Mouse (Mus musculus) lung, embryonic 16.5 days (tissue): Measurements from ENCODE around the gene Gm19684. TPM values are rescaled to one million over a fixed set of nuclear protein-coding genes. Genes with fewer than 3 reads are reported as not detected.
A peak's percentile ranks its signal among the peaks of the same experiment; 100 is the strongest.
"Not testable (repeated sequence)": the region's sequence is repeated elsewhere in the genome, so short reads cannot be mapped to it uniquely, and the experiment has no call there.

Source experiments
- ATAC-seq: fragments of 200-750 bp; cut with Nextera tagmentation; 2 replicates; pipeline ENCODE4 v1.8.0; 2017; ENCODE audit warnings: low read depth, mild to moderate bottlenecking, moderate library complexity
- H3K27ac ChIP-seq: fragments of 300-500 bp; sonication (generic); 2 replicates; pipeline ENCODE4 v1.5.1; 2014; ENCODE audit warnings: mild to moderate bottlenecking, control low read depth, low read length
- H3K27me3 ChIP-seq: fragments of 300-500 bp; sonication (generic); 2 replicates; pipeline ENCODE4 v1.6.1; 2014; ENCODE audit warnings: low read depth, low read length, mixed read lengths; ENCODE audit not compliant: control insufficient read depth, insufficient read depth
- H3K36me3 ChIP-seq: fragments of 300-500 bp; sonication (generic); 2 replicates; pipeline ENCODE4 v1.6.1; 2014; ENCODE audit warnings: low read length; ENCODE audit not compliant: control insufficient read depth, insufficient read depth
- H3K4me1 ChIP-seq: fragments of 300-500 bp; sonication (generic); replicated peaks from 2 replicates; pipeline ENCODE4 v1.6.1; 2014; ENCODE audit warnings: low read length, mixed read lengths; ENCODE audit not compliant: control insufficient read depth, insufficient read depth
- H3K4me2 ChIP-seq: fragments of 300-500 bp; sonication (generic); 2 replicates; pipeline ENCODE4 v1.6.1; 2014; ENCODE audit warnings: low read depth, low read length, control low read depth
- H3K4me3 ChIP-seq: fragments of 300-500 bp; sonication (generic); 2 replicates; pipeline ENCODE4 v1.5.1; 2014; ENCODE audit warnings: mild to moderate bottlenecking, low read length, control low read depth
- H3K9ac ChIP-seq: fragments of 300-500 bp; sonication (generic); 2 replicates; pipeline ENCODE4 v1.6.1; 2014; ENCODE audit warnings: low read length, control low read depth
- H3K9me3 ChIP-seq: fragments of 300-500 bp; sonication (generic); 2 replicates; pipeline ENCODE4 v1.6.1; 2016; ENCODE audit warnings: low read length; ENCODE audit not compliant: control insufficient read depth
- WGBS: fragments of 180-500 bp; shearing (Covaris S2); extraction: QIAGEN DNeasy Blood & Tissue Kit; methylation state at CpG from one replicate; pipeline ENCODE4 v1.1.7; 2014; 5-methylcytosine and 5-hydroxymethylcytosine counted together
- polyA plus RNA-seq: library from polyadenylated mRNA; unstranded; fragments of >200 nt; fragmentation: Nextera tagmentation; extraction: Ambion mirVana; gene quantifications from 2 replicates; pipeline ENCODE4 v1.2.1, GENCODE M21; 2015

The Gm19684 gene
- polyA plus RNA-seq, 1 experiment from 2014 or later, result not detected

DNA sequence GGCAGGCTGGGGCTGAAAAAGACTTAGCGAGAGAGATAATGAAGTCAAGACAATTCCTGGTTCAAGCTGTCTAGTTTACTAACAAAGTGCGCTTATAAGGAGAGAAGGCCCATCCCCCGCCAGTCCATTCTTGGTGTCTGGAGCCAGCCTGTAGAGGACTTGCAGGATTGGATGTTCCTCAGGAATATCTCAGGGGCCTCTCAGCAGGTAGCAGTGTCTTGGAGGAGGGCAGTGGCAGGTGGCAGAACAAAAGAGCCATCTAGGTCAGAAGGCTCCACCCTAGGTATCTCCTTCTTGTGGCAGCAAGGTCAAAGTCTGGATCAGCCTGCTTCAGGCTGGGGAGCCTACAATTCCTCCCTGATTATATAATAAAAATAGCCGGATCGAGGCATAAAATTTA is 27.0 kb downstream of the Gm19684 start:
- H3K27me3 ChIP-seq, result peaks cover 18% of the 10 kb centered on the region
- ATAC-seq, H3K4me3 ChIP-seq, H3K27ac ChIP-seq, H3K9ac ChIP-seq, H3K4me2 ChIP-seq, H3K36me3 ChIP-seq, H3K4me1 ChIP-seq, H3K9me3 ChIP-seq: not testable (repeated sequence)
- 71% methylated on average over 5 of the region's 5 CpGs for WGBS

DNA sequence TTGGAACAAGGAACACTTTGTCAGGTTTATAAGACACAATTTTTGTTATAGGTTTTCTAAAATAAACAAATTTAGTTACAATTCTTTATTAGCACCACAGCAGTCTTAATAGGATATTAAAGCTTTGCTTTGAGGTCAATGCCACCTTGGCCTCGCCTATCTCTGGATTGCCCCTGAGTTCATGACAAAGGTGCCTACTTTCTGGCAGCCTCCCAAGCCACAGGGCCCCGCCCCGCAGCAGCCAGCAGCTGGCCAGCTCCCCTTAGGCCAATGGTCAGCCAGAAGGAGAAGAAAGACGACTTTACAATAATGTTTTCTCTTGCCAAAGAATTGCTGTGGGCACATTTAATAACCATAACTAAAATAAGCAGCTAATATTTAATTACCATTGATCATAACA is 29.7 kb downstream of the Gm19684 start:
- H3K9me3 ChIP-seq, H3K27ac ChIP-seq, H3K4me2 ChIP-seq, H3K36me3 ChIP-seq, H3K27me3 ChIP-seq, H3K4me1 ChIP-seq, H3K9ac ChIP-seq, ATAC-seq, H3K4me3 ChIP-seq: not testable (repeated sequence)
- 34% methylated on average over 4 of the region's 4 CpGs for WGBS

DNA sequence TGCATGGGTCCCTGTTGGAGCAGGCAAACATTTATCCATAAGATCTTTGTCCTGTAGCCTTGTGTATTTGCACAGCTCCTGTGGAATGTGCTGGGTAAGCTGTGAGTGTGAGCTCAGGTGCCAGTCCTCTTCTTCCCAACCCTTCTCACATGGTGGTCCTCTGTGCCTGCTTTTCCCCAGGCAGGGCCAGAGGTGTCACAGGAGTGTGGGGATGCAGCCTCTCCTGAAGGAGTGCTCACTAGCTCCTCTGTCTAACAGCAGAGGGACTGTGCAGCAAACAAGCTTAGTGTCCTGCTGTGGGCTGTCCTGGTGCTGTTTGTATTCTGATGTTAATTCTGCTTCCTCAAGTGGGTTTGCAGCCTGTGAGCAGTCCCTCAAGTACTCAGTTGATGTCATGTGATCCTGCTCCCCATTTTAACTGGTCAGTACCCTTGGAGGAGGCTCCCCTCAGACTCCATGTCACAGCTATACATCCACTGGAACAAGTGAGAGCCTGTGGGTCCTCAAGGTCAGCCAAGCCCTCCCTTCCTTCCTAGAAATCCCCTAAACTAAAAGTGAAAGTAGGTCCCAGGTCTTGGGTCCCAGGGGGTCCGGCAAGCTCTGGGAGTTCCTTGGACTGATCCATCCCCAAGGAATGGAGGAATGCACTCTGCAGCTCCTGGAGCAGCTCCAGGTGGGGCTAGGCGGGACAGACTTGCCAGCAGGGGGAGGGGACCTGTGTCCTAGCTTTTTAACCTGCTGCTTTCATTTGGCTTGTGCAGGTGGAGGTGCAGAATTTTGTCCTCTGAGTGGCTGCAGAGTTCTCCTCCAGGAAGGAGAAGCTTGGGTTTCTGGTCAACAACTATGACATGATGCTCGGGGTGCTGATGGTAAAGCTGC is 33.0 kb downstream of the Gm19684 start:
- H3K9ac ChIP-seq, result peak overlapping the region; percentile 59
- ATAC-seq, result peak; percentile 90
- no peaks in the 10 kb centered on the region for H3K9me3 ChIP-seq
- H3K4me1 ChIP-seq, result no peaks in the 10 kb centered on the region
- peak overlapping the region; percentile 86 for H3K27ac ChIP-seq
- WGBS, result 7% methylated on average over 3 of the region's 3 CpGs
- peak overlapping the region; percentile 56 for H3K4me2 ChIP-seq
- peak overlapping the region; percentile 38 for H3K4me3 ChIP-seq
- peaks cover 4% of the 10 kb centered on the region for H3K27me3 ChIP-seq
- no peaks in the 10 kb centered on the region for H3K36me3 ChIP-seq

DNA sequence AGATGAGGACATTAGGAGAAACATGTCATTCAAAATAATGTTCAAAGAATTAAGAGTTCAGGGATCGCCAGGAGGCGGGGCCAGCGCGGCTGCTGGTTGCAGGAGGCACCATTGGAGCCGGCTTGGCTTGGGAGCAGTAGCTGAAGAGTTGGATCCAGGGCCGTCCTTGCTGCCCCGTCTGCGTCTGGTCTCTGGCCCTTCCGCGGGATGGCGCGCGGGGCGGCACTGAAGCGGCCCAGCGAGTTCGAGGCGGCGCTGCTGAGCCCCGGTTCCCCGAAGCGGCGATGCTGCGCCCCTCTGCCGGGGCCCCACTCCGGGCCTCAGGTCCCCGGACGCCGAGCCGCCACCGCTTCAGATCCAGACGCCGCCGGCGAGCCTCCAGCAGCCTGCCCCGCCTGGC is 36.3 kb downstream of the Gm19684 start:
- Histone ChIP-seq H3K4me3 (peak overlapping the region; percentile 45), H3K9ac (peak overlapping the region; percentile 16), H3K27ac (0 out of 2 replicates have a peak overlapping the region, but pooled peaks have one; percentile 1), H3K27me3 (peaks cover 18% of the 10 kb centered on the region), H3K4me2 (peak overlapping the region; percentile 56)
- H3K36me3 ChIP-seq, ATAC-seq, H3K4me1 ChIP-seq, H3K9me3 ChIP-seq: not testable (repeated sequence)
- under 1% methylated on average over 36 of the region's 36 CpGs for WGBS

DNA sequence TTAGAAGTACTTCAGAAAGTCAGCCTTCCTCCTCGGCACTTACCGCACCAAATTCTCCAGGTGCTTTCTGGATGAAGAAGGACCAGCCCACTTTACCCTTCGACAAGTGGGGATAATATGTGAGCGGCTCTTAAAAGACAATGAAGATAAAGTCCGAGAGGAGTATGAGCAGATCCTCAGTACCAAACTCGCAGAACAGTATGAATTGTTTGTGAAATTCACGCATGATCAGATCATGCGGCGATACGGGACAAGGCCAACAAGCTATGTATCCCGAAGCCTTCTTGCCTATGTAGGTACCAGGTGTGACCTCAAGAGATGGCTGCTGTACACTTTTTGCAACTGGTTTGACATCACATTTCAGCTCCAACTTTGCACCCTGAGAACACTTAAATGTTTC is 36.8 kb downstream of the Gm19684 start:
- peaks cover 18% of the 10 kb centered on the region for H3K27me3 ChIP-seq
- 11% methylated on average over 11 of the region's 11 CpGs for WGBS
- H3K27ac ChIP-seq, H3K4me1 ChIP-seq, ATAC-seq, H3K36me3 ChIP-seq, H3K9me3 ChIP-seq: not testable (repeated sequence)
- peak overlapping the region; percentile 56 for H3K4me2 ChIP-seq
- peak overlapping the region; percentile 16; the same call in 1 of the 2 replicates for H3K9ac ChIP-seq
- peak overlapping the region; percentile 45 for H3K4me3 ChIP-seq

DNA sequence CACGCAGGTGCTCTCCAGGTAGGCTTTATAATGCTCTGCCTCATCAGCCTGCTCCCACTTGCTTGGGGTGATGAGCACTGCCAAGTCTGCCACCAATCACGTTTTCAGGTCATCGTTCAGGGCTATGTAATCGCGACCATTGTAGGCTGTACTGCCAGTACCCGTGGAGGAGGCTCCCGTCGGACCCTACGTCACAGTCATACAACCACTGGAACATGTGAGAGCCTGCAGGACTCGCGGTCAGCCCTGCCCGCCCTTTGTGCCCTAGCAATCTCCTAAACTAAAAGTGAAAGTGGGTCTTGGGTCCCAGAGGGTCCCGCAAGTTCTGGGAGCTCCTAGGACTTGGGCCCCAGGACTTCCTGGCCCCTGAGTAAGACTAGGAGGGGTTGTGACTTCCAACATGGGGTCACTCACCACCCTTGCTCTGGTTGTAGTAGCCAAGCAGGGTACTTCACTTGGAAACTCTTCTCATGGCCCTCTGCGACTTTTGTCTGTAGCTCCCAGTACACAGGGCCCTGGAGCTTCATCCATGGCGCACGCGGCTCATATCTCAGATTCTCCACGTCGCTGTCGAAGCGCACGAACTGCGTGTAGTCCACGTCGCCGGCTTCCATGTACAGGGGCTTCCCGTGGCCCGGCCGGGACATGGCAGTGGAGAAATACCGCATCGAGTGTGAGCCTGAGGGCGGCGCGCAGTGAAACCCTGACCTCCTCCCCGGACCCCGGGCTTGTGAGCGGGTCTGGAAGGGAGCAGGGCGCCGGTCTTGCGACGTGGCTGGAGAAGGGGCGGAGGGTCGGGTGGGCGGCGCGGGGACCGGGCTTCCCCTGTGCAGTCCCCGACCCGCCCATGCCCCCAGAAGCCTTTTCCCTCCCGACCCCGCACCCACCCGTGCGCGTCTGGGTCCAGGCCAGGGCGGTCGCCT is 39.9 kb downstream of the Gm19684 start:
- peaks cover 23% of the 10 kb centered on the region for H3K27me3 ChIP-seq
- H3K36me3 ChIP-seq, result no peaks in the 10 kb centered on the region

DNA sequence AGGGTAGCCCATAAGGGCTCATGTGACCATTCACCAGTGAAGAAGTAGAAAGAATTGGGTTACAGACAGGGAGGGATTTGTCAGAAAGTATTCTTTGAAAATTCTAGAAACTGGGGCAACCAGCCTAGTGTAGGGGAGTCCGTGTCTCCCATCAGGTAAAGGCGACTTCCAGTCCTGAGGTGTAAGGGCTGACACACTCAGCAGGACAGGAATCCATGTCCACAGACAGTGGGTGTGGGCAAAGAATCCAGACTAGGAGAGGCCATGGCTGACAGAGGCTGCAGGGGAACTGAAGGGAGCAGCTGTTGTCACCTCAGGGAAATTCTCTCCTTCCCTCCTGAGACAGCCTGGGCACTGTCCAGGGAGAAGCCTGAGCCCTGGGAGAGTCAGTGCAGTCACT is 45.4 kb downstream of the Gm19684 start:
- Histone ChIP-seq H3K4me2 (peak overlapping the region; percentile 57), H3K9ac (peak overlapping the region; percentile 28; the same call in 1 of the 2 replicates), H3K27ac (0 out of 2 replicates have a peak overlapping the region, but pooled peaks have one; percentile 10), H3K4me3 (peak overlapping the region; percentile 59), H3K27me3 (peaks cover 24% of the 10 kb centered on the region)
- WGBS, result 4% methylated on average over 2 of the region's 2 CpGs
- H3K36me3 ChIP-seq, H3K9me3 ChIP-seq, ATAC-seq, H3K4me1 ChIP-seq: not testable (repeated sequence)

More for the DNA sequence above, 39.9 kb downstream of the Gm19684 start:
- 2% methylated on average over 56 of the region's 56 CpGs for WGBS
- peak; percentile 72 for ATAC-seq
- Histone ChIP-seq H3K4me1 (peaks cover 3% of the 10 kb centered on the region; the same call in 1 of the 2 replicates), H3K27ac (peak overlapping the region; percentile 77), H3K4me3 (peak overlapping the region; percentile 45), H3K9ac (peak overlapping the region; percentile 68), H3K4me2 (peak overlapping the region; percentile 57), H3K9me3 (no peaks in the 10 kb centered on the region)

DNA sequence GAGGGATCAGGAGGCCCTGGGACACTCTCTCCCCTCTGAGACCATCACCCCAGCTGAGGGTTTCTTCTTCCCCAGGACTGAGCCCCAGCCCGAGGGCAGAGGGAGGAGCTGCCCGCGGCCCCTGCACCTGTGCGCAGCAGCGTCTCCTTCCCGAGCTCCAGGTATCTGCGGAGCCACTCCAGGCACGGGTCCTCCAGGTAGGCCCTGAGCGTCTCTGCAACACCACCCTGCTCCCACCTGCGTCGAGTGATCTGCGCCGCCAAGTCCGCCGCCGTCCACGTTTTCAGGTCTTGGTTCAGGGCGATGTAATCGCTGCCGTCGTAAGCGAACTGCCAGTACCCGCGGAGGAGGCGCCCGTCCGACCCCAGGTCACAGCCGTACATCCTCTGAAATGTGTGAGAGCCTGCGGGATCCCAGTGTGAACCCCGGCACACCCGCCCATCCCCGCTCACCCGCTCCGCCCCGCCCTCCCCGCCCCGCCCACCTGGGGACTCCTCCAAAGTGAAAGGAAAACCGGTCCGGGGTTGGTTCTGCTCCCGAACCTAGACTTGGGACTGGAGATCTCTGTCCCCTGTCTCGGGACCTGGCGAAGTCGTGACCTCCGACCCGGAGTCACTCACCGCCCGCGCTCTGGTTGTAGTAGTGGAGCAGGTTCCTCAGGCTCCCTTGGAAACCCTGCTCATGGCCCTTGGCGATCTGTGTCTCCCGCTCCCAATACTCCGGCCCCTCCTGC is 46.0 kb downstream of the Gm19684 start:
- H3K4me2 ChIP-seq, result peak overlapping the region; percentile 57
- peak overlapping the region; percentile 71 for H3K9ac ChIP-seq
- peak overlapping the region; percentile 57 for H3K27ac ChIP-seq
- WGBS, result 1% methylated on average over 51 of the region's 51 CpGs
- H3K36me3 ChIP-seq, result no peaks in the 10 kb centered on the region
- H3K4me1 ChIP-seq, result no peaks in the 10 kb centered on the region
- H3K4me3 ChIP-seq, result peak overlapping the region; percentile 59
- peaks cover 22% of the 10 kb centered on the region for H3K27me3 ChIP-seq
- no peaks in the 10 kb centered on the region for H3K9me3 ChIP-seq
- ATAC-seq, result peak; percentile 66
